Mouse (Mus musculus) stomach, embryonic 14.5 days (tissue): Measurements from ENCODE around the gene Sec61a2. TPM values are rescaled to one million over a fixed set of nuclear protein-coding genes. Genes with fewer than 3 reads are reported as not detected.

Experiments
- ATAC-seq: fragments of 200-750 bp; cut with Nextera tagmentation; 2 replicates; pipeline ENCODE4 v1.8.0; 2017; ENCODE audit warnings: low read depth, moderate TSS enrichment; ENCODE audit not compliant: insufficient number of reproducible peaks, insufficient read depth, low FRiP score
- H3K27ac ChIP-seq: fragments of 300-500 bp; sonication (generic); 2 replicates; pipeline ENCODE4 v1.5.1; 2014; ENCODE audit warnings: mild to moderate bottlenecking, low read length, moderate library complexity, mixed read lengths
- H3K27me3 ChIP-seq: fragments of 300-500 bp; sonication (generic); 2 replicates; pipeline ENCODE4 v1.6.1; 2014; ENCODE audit warnings: low read length, control low read depth, mixed read lengths; ENCODE audit not compliant: control insufficient read depth, insufficient read depth
- H3K36me3 ChIP-seq: fragments of 300-500 bp; sonication (generic); 2 replicates; pipeline ENCODE4 v1.6.1; 2014; ENCODE audit warnings: mild to moderate bottlenecking, control low read depth, low read length, moderate library complexity, mixed read lengths; ENCODE audit not compliant: control insufficient read depth, insufficient read depth
- H3K4me1 ChIP-seq: fragments of 300-500 bp; sonication (generic); 2 replicates; pipeline ENCODE4 v1.6.1; 2014; ENCODE audit warnings: low read length, control low read depth, mixed read lengths; ENCODE audit not compliant: control insufficient read depth, insufficient read depth
- H3K4me2 ChIP-seq: fragments of 300-500 bp; sonication (generic); replicated peaks from 2 replicates; pipeline ENCODE4 v1.6.1; 2014; ENCODE audit warnings: low read depth, low read length, control low read depth
- H3K4me3 ChIP-seq: fragments of 300-500 bp; sonication (generic); 2 replicates; pipeline ENCODE4 v1.5.1; 2014; ENCODE audit warnings: low read depth, low read length, control low read depth
- H3K9ac ChIP-seq: fragments of 300-500 bp; sonication (generic); replicated peaks from 2 replicates; pipeline ENCODE4 v1.6.1; 2014; ENCODE audit warnings: low read depth, mild to moderate bottlenecking, control low read depth, low read length, moderate library complexity, mixed read lengths
- H3K9me3 ChIP-seq: fragments of 300-500 bp; sonication (generic); 2 replicates; pipeline ENCODE4 v1.6.1; 2016; ENCODE audit warnings: low read depth, low read length, control low read depth; ENCODE audit not compliant: control insufficient read depth
- WGBS: fragments of 180-500 bp; shearing (Covaris S2); extraction: QIAGEN DNeasy Blood & Tissue Kit; methylation state at CpG from one replicate; pipeline ENCODE4 v1.1.7; 2014; 5-methylcytosine and 5-hydroxymethylcytosine counted together
- polyA plus RNA-seq: library from polyadenylated mRNA; unstranded; fragments of >200 nt; fragmentation: Nextera tagmentation; extraction: Ambion mirVana; gene quantifications from 2 replicates; pipeline ENCODE4 v1.2.1, GENCODE M21; 2014

The Sec61a2 gene
- polyA plus RNA-seq, 1 experiment from 2014 or later = 99.8 TPM

DNA sequence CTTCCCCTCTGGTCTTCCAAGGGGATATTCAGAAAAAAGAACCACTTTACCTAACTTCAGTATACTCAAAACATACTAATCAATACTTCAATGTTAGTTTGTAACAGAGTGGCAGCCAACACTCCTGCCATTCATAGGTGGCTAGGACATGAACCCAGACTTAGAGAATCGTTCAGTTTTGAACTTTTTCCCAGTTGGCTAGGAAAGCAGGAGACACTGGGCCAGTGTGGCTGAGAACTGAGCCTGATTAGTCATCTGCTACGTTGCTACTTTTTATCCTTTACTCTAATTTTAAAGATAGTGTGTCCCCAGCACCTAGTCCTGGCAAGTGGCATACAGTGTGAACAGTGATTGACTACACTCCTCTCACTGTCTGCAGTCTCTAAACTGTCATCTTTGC lies 27.6 kb downstream of the Sec61a2 start:
- H3K4me2 ChIP-seq = no peak overlapping the region
- H3K9ac ChIP-seq = no peak overlapping the region
- no peak overlapping the region for H3K4me3 ChIP-seq
- no peak for ATAC-seq
- 82% methylated on average over 2 of the region's 2 CpGs for WGBS
- H3K27me3 ChIP-seq = no peaks in the 10 kb centered on the region
- no peaks in the 10 kb centered on the region for H3K4me1 ChIP-seq
- H3K9me3 ChIP-seq = no peaks in the 10 kb centered on the region
- no peak overlapping the region for H3K27ac ChIP-seq
- H3K36me3 ChIP-seq = peaks cover 49% of the 10 kb centered on the region

- Histone ChIP-seq H3K9me3 (no peaks in the 10 kb centered on the region), H3K9ac (no peak within 1 kb of the TSS), H3K36me3 (peaks cover 36% of the 10 kb centered on the region), H3K27me3 (no peaks in the 10 kb centered on the region), H3K4me3 (no peak within 1 kb of the TSS), H3K27ac (no peak within 1 kb of the TSS), H3K4me2 (no peak within 1 kb of the TSS), H3K4me1 (no peaks in the 10 kb centered on the region)
- ATAC-seq = no peak
- WGBS = 92% methylated on average over 3 of the region's 3 CpGs
These were observed 32.4 kb downstream of the Sec61a2 start, which contains the start of gene Gm13199 for GRCm38 (mm10) chr2:5862834-5863233. Gene Gm13199, minus strand, starts transcription at chr2:5862934.

DNA sequence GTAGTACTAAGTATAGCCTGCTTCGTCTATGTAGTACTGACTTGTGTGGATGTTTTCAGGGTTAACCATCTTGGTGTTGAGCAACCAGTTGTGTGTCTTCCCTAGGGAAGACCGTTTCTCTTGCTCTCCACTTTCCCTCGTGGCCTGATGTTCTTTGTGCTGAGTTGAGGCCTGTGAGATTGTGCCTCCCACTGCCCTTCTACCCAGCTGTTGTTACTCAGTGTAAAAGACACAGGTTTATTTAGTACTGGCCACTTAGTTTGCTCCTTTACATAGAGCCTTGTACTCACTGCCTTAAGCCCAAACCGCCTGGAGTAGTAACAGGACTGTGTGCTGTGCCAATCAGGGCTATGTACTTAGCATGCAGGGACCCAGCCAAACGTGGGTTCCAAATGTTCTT lies 43.4 kb downstream of the Sec61a2 start:
- Histone ChIP-seq H3K9me3 (no peaks in the 10 kb centered on the region), H3K9ac (no peak overlapping the region), H3K4me1 (0 out of 2 replicates have a peak, but pooled peaks cover 3% of the 10 kb centered on the region), H3K27me3 (no peaks in the 10 kb centered on the region), H3K36me3 (peaks cover 7% of the 10 kb centered on the region; the same call in 1 of the 2 replicates), H3K27ac (no peak overlapping the region), H3K4me2 (no peak overlapping the region), H3K4me3 (no peak overlapping the region)
- no peak for ATAC-seq
- WGBS = 79% methylated on average over 5 of the region's 5 CpGs

DNA sequence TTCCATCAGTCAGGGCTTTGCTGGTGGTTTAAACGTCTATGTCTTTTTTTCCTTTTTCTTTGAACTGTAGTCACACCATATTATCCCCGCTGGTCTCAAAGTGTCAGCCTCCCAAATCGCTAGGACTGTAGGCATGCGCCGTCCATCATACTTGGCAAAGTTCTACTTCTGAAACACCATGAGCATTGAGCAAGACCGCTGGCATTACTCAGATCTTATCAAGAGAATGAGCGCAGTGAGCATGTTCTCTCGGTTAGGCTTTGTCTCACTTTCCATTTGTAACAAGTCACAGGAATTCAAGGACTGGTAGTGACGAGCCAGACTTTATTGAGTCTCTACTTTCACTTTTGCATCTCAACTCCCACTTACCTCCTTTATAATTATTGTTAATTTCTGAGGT lies 44.1 kb downstream of the Sec61a2 start:
- Histone ChIP-seq H3K9ac (no peak overlapping the region), H3K27ac (no peak overlapping the region), H3K4me2 (no peak overlapping the region), H3K9me3 (no peaks in the 10 kb centered on the region), H3K27me3 (no peaks in the 10 kb centered on the region), H3K4me1 (0 out of 2 replicates have a peak, but pooled peaks cover 3% of the 10 kb centered on the region), H3K36me3 (peaks cover 4% of the 10 kb centered on the region; the same call in 1 of the 2 replicates), H3K4me3 (no peak overlapping the region)
- no peak for ATAC-seq
- 90% methylated on average over 9 of the region's 9 CpGs for WGBS

DNA sequence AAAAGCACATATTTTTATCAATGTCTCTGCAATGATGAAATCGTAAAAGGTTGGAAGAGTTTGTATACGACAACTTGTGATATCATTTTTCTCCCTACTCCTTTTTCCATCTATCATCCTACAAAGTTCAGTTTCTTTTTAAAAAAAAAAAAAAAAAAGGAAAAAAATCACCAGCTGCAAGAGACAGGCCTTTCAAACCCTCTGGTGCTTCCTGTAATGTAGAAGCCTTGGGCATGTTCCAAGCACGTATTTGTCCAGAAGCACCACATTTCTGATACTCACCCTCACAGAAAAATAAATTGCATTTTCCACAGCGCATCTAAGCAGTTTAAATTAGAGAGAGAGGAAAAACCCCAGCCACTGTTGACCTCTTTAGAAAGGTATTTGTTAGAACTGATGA lies 49.4 kb downstream of the Sec61a2 start:
- peak overlapping the region; percentile 62 for H3K4me2 ChIP-seq
- H3K4me3 ChIP-seq = peak overlapping the region; percentile 78
- ATAC-seq = no peak
- H3K27ac ChIP-seq = peak overlapping the region; percentile 86; the same call in 1 of the 2 replicates
- H3K9me3 ChIP-seq = no peaks in the 10 kb centered on the region
- H3K9ac ChIP-seq = peak overlapping the region; percentile 85
- WGBS = 13% methylated on average over 4 of the region's 4 CpGs
- H3K36me3 ChIP-seq = peaks cover 6% of the 10 kb centered on the region
- no peaks in the 10 kb centered on the region for H3K4me1 ChIP-seq
- no peaks in the 10 kb centered on the region for H3K27me3 ChIP-seq

DNA sequence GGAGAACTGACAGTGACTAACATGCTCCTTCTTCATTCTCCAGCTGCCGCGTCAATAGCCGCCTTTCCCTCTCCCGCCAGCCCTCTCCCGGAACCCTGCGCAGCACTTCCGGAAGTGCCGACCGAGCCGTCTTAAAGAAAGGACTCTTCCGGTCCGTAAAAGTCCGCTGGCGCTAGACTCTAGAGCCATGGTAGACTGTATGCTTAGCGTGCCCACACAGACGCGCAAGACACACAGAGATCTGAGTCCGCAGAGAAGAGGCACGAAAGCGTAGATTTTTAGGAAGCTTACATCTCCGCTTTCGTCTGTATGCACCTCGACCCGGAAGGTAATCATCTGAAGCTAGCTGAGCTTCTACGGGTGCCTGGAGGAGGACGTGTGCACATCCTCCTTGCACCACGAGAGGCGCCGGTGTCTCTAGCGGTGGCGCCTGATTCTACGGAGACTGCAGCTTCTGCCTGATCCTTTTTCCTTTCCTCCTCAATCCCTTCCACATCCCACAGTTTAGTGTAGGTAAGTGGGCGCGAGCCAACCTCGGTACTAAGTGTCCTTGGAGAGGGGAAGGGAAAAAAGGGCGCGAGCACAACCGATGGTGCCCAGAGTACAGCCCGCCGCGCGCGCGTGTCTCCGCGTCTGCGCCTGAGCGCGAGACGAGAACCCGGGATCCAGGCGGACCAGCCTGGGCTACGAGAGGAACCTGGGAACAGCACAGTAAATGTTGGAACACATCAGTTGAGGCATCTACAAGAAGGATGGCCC lies 50.2 kb downstream of the Sec61a2 start, which contains the start of the genes Nudt5 and Cdc123:
TSS of gene Nudt5 (plus strand) at position 147 of the 759 bp plus-strand sequence.
TSS of gene Cdc123 (minus strand) at position 292 of the 759 bp plus-strand sequence.
- peak; percentile 93 for ATAC-seq
- H3K27ac ChIP-seq = peak within 1 kb of the TSS; percentile 86
- peak within 1 kb of the TSS; percentile 85 for H3K9ac ChIP-seq
- H3K4me2 ChIP-seq = peak within 1 kb of the TSS; percentile 62
- no peaks in the 10 kb centered on the region for H3K9me3 ChIP-seq
- H3K4me1 ChIP-seq = no peaks in the 10 kb centered on the region
- WGBS = under 1% methylated on average over 53 of the region's 53 CpGs
- peak within 1 kb of the TSS; percentile 78 for H3K4me3 ChIP-seq
- H3K36me3 ChIP-seq = peaks cover 13% of the 10 kb centered on the region
- H3K27me3 ChIP-seq = no peaks in the 10 kb centered on the region

- H3K9me3 ChIP-seq = no peaks in the 10 kb centered on the region
- ATAC-seq = peak; percentile 7; the same call in 1 of the 2 replicates
- peaks cover 21% of the 10 kb centered on the region for H3K36me3 ChIP-seq
- H3K27me3 ChIP-seq = no peaks in the 10 kb centered on the region
- WGBS = 3% methylated on average over 23 of the region's 23 CpGs
- H3K4me1 ChIP-seq = no peaks in the 10 kb centered on the region
- H3K27ac ChIP-seq = peak overlapping the region; percentile 86
- H3K4me3 ChIP-seq = peak overlapping the region; percentile 78
- H3K9ac ChIP-seq = peak overlapping the region; percentile 85
- H3K4me2 ChIP-seq = peak overlapping the region; percentile 62
These were observed 50.9 kb downstream of the Sec61a2 start for GRCm38 (mm10) chr2:5844181-5844872.

GRCm38 (mm10) chr2:5840815-5841214 lies 54.4 kb downstream of the Sec61a2 start:
- peaks cover 29% of the 10 kb centered on the region for H3K36me3 ChIP-seq
- H3K9ac ChIP-seq = no peak overlapping the region
- H3K27me3 ChIP-seq = no peaks in the 10 kb centered on the region
- H3K4me3 ChIP-seq = no peak overlapping the region
- H3K27ac ChIP-seq = no peak overlapping the region
- ATAC-seq = no peak
- no peaks in the 10 kb centered on the region for H3K9me3 ChIP-seq
- WGBS = 96% methylated on average over 11 of the region's 11 CpGs
- no peak overlapping the region for H3K4me2 ChIP-seq
- no peaks in the 10 kb centered on the region for H3K4me1 ChIP-seq
